Mouse (Mus musculus) hindlimb bud, embryonic 11.5 days (tissue): ENCODE measurements around the gene Usp24.
"Not testable (repeated sequence)": the region's sequence is repeated elsewhere in the genome, so short reads cannot be mapped to it uniquely, and the experiment has no call there.

Source experiments
- DNase-seq: peaks from one replicate; pipeline ENCODE4 v3.0.0-alpha.2; 2012; ENCODE audit warnings: low read depth, low spot score; ENCODE audit errors: extremely low spot score

Gene Usp24

DNA sequence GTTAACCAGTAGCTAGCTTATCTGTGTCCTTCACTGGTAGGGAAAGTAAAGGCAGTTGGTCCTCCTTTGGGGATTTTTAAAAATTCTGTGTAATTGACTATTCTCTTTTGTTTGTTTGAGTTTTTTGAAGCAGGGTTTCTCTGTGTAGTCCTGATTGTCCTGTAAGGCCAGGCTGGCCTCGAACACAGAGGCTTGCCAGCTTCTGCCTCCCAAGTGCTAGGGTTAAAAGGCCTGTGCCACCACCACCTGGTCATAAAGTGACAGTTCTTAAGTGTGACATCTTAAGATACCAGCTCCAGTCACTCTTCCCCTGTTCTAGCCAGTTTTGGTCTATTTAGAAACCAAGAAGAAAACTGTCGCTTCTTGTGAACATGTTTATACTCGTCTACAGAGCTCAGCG lies 2.2 kb downstream of the Usp24 start:
- no peak for DNase-seq

DNA sequence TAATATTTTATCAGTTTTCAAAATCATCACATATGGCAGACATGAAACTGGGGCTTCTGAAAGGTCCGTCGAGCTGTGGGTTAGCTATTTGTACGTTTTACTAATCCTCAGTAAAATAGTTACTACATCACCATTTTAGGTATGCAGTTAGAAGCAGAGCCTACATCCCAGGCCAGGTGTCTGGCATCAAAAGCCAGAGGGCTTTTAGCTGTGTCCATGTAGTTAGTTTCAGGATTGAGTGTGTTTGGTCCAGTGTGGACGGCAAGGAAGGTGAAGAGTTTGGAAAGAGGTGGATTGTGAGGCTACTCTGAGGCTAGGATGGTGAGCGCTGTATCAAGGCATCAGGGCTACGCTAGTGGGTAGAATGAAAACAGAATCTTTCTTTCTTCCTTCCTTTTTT lies 3.0 kb downstream of the Usp24 start:
- no peak for DNase-seq

DNA sequence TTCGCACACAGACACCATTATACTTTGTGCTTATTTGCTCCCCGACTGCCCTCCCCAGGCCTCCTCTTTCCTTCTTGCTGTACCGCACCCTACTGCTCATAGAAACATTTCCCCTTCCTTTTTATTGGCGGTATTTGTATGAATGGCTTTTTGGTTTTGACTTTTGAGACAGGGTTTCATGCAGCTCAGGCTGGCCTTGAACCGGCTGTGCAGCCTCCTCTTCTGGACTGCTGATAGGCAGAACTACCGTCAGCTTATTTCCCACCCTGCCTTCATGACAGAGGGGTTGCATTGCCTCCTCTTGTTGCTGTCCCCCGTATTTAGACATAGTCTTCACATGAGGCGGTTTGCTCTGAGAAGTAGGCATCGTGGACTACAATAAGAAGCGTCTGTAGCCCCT lies 6.8 kb downstream of the Usp24 start:
- no peak for DNase-seq

DNA sequence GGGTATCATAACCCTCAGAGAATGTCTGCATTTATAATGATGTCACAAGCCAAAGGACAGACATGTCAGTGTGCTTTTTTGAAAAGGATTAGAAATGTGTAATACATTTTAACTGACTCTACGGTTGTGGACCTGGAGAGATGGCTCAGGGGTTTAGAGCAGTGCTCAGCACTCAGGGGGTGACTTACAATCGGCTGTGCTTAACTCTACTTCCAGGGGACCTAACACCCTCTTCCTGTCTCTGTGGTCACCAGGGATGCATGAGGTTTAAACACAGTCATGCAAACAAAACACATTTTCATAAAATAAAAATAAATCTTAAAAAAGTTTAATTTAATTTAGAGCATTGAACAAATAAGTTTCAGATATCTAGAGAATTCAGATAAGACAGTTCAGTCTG lies 7.3 kb downstream of the Usp24 start:
- DNase-seq: no peak

DNA sequence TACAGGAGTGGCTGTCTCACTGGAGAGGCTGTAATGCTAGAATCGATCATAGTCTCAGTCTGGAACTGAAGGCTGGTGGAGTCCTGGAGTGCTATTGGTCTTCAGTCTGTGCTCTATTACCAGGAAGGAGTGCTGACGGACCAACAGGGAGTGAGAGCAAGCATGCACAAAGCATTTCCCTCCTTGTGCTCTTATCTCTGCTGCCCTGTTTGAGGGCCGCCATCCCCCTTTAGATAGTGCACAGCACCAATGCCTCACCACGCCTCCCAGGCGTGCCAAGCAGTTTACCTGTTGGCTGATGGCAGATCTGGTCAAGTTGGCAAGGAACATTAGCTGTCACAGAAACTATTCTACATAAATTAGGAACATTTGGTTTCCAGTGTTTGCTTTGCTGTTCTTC lies 11.4 kb downstream of the Usp24 start:
- no peak for DNase-seq

DNA sequence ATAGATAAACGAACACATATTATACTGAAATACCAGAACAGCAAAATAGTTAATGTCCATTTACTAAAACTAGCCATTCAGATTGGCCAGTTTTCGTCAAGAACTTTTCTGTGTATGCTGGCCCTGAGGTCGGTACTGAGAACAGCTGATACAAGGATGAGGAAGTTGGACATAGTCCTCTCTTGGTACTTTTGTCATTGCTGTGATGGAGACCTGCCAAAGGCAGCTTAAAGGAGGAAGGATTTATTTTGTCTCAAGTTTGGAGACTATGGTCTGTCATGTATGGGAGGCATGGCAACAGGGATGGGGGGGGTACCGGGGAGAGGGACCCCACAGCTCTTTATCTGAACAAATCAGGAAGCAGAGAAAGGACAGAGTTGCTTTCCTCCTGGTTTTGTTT lies 12.7 kb downstream of the Usp24 start:
- DNase-seq: no peak

DNA sequence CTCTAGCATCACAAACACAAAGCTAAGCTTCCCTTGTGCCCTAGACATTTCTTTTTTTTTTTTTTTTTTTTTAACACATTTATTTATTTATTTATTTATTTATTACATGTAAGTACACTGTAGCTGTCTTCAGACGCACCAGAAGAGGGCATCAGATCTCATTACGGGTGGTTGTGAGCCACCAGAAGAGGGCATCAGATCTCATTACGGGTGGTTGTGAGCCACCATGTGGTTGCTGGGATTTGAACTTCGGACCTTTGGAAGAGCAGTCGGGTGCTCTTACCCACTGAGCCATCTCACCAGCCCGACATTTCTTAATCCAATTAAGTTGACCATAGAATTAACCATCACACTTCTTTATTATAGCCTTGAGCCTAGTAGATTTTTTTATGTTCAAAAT lies 13.2 kb downstream of the Usp24 start:
- not testable (repeated sequence) for DNase-seq

DNA sequence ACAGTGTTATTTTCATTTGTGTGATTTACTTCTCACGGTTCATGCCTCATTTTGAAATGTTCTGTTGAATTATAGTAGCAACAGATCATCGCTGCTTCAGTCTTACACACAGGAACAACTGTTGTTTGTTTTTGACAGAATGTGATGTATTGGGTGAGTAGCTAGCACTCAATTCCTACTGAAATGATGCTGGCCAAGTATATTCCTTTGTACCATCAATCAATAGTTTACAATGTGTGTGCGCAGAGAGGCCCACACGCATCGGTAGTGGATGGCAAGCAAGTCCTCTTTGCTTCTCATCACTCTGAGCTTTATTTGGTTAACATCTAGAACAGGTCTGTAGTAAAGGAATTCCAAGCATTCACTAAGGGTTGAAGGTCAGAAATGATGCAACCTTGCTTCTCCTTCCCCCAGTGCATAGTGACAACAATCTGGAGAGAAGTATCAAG lies 14.4 kb downstream of the Usp24 start:
- no peak for DNase-seq

DNA sequence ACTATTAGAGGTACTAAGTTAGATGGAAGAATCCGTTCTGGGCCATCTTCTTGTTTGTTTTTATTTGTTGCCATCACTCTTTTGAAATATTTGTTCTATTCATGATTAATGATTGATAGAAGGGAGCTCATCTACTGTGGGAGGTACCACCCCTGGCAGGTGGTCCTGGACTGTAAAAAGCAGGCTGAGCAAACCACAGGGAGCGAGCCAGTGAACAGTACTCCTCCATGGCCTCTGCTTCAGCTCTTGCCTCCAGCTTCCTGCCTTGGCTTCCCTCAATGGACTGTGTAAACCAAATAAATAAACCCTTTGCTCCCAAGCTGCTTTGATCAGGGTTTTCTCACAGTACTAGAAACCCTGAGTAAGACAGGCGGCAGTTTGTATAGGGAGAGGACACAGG lies 17.1 kb downstream of the Usp24 start:
- no peak for DNase-seq

DNA sequence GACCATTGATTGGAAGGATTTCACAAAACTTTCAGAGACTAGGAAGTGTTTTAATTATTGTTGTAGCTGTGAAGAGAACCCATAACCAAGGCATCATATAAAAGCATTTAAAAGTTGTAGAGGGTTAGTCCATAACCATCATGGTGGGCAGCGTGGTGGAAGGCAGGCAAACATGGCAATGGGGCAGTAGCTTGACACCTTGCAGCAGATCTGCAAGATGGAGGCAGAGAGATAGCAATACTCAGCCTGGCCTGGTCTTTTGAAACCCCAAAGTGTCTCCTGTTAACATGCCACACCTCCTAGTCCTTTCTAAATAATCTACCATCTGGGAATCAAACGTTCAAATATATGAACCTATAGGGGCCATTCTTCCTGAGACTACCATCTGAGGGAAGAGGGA lies 17.6 kb downstream of the Usp24 start:
- DNase-seq: no peak

DNA sequence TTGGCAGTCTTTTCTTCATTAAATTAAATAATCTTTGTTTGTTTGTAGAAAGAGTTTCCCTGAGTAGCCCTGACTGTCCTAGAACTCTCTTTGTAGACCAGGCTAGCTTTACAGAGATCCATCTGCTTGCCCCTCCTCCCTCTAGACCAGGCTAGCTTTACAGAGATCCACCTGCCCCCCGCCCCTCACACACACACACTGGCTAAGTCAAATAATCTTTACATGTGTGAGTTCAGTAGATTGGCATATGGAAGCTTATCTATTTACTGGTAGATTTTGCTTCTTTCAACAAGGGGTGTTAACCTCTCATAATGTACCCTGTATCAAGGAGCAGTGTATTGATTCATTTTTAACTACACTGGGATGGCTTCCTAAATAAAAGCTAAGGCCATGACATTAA lies 19.8 kb downstream of the Usp24 start:
- no peak for DNase-seq

DNA sequence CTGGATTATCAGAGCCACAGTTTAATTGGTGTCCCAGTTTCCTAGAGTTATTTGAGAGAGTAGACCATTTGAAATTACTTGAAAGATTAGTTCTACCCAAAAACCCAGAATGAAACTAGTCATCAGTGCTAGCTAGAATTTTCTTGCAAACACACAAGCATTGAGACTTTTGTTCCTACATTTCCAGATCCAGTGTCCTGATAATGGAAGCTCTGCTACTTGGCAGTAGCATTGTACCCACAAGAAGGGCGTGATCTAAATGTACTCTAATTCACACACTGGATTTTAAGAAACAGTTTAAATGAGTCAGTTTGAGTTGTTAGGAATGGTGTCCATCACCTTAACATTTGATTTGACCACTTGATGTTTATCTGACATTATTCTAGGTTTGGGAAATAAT lies 31.7 kb downstream of the Usp24 start:
- DNase-seq: no peak

DNA sequence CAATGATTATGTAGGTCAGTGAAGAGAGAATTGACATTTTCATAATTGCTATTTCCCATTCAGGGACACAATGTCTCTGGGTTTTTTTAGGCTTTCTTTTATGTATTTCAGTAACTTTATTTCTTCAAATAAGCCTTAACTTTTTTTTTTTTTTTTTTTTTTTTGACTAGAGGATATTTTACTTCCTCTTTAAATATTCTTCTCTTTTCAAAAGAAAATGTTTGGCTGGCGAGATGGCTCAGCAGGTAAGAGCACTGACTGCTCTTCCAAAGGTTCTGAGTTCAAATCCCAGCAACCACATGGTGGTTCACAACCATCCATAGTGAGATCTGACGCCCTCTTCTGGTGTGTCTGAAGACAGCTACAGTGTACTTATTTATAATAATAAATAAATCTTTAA lies 39.0 kb downstream of the Usp24 start:
- not testable (repeated sequence) for DNase-seq

DNA sequence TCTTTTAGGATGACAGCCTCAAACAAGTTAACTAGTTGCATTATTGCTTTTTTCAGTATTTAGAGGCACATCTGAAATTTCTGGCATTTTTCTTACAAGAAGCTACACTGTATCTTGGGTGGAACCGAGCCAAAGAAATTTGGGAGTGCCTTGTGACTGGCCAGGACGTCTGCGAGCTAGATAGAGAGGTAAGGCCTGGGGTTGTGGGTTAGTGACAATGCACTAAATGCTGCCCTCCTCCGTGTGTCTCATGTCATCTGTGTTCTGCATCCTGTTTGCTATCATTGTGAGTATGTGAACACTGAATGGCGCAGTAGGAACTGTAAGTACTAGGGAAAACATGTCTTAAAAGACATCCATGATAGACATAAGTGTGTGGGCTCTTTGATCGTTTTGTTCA lies 54.0 kb downstream of the Usp24 start:
- DNase-seq: no peak

DNA sequence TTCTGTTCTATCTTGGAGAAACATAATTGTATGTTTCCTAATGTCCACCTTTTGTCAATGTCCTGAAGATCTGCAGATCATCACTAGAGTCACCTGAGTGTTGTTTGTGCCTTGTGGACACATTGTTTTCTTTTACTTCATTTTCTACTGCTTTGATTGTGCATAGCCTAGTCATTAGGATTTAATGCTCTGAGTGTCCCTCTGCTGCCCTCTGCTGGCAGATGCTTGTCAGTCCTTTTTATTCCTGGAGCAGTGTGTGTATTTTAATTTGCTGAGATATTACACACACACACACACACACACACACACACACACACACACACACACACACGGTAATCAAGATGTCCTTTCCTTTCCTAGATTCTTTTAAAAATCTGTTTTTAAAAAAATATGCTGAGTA lies 59.8 kb downstream of the Usp24 start:
- DNase-seq: peak; percentile 73

DNA sequence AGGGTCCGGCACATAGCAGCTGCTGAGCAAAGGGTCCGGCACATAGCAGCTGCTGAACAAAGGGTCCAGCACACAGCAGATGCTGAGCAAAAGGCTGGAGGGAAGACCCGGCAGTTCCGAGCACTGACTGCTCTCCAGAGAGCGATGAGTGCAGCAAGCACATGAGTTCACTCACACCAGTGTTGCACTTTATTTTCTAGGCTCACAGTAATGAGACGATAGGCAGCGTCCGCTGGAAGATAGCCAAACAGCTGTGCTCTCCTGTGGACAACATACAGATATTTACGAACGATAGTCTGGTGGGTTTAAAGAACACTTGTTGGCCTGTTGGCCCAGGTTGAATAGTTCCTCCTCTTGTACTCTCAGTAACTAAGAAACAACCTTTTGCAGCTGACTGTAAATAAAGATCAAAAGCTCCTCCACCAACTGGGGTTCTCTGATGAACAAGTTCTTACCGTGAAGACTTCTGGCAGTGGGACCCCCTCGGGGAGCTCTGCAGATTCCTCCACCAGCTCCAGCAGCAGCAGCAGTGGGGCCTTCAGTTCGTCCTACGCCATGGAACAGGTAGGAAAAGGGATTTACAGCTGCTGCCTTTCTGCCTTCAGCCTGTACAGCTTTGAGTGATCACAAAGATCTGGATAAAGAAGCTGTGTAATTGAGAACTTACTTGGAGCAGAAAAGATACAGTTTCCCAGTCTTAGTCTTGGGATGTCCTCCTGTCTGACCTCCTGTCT lies 63.0 kb downstream of the Usp24 start:
- DNase-seq: no peak

DNA sequence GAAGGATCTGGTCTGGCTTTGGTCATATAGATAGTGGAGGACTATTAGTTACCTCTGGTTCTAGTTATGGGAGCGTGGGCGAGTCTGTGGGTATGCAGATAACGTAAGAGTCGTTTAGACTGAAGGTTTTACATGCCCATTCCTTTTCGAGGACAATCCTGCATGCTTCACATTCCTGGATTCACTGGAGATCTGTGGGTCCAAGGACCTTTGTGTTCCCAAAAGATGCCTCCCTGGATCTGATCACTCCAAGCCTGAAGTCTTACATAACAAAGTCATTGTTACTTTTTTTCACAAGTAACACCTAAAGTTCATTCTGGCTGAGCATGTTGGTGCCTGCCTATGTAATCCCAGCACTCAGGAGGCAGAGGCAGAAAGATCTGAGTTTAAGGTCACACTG lies 65.1 kb downstream of the Usp24 start:
- DNase-seq: no peak

DNA sequence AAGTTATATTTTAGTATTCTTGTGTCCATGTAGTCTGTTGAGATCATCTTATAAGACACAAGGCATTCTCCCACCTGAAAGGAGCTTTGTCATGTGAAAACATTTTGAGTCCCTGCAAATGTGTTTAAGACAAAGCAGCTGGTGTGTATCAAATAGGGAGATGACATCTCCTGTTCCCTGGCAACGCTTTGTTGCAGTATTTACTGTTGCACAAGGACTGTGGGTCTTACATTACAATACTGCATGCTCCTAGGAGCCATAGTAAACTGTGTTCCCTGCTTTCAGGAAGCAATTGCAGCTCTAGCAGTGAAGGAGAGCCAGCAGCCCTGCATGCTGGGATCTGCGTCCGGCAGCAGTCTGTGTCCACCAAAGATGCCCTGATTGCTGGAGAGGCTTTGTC lies 73.9 kb downstream of the Usp24 start:
- no peak for DNase-seq

DNA sequence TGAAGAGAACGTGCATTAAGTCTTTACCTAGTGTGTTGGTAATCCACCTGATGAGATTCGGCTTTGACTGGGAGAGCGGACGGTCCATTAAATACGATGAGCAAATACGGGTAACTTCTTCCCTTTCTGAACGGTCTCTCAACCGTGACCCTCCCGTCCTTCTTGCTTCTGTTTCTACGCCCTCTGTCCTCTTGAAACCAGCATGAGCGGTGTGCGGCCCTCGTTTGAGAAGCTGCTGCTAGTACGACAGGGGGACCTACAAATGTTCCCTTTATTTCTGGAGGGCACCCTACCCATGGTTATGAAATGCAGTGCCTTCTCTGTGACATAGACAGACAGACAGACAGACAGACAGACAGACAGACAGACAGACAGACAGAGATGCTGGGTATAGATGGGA lies 93.6 kb downstream of the Usp24 start:
- DNase-seq: no peak

DNA sequence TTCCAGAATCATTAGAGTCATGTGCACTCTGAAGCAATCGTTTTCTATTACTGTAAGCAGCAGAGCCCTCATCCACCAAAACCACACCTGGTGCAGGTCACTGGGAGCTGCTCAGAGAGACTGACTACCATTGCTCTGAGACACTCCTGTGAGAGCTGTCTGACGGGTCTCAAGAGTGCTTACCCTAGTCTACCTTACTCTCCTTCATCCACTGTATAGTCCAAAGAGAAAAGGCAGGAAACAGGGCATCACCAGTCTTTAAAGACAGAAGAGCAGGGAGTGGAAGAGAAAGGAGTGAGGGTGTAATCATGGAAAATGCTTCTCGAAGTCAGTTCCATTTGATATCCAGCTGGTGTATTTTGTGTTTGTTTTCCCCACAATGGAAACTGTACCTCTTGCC lies 103.2 kb downstream of the Usp24 start:
- DNase-seq: no peak

DNA sequence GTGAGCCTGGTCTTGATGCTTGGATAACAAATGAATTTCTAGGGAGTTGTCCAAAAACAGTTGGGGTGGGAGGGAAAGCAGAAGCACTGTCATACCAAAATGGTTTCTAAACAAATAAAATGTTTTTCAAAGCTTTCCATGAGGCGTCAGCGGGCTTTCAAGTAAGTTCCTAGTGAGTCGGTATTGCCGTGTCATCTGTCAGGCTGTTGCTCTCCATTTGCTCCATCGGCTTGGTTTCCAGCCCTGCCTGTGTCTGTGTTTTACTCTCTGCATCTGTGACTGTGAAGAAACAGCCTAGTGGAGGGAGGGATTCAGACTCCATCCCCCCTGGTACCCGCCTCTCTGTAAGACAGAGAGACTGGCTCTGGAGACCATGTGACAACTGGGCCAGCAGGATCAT lies 103.8 kb downstream of the Usp24 start:
- DNase-seq: no peak

DNA sequence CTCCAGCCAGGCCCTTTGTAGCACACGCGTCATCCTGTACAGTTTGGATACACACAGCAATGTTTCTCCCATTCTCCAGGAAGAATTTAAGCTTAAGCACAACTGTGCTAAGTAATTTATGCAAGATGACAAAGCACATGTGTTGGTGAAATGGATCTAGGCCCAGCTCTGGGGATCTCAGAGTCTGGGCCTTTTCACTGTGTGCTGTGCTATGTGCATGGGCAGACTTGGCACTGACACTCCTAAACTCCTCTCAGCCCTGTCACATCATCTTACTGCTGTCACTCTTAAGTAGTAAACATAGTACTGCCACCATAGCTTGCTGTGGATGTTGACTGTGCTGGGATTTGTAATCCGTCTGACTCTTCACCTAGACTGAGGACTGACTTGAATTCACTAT lies 106.6 kb downstream of the Usp24 start:
- no peak for DNase-seq

DNA sequence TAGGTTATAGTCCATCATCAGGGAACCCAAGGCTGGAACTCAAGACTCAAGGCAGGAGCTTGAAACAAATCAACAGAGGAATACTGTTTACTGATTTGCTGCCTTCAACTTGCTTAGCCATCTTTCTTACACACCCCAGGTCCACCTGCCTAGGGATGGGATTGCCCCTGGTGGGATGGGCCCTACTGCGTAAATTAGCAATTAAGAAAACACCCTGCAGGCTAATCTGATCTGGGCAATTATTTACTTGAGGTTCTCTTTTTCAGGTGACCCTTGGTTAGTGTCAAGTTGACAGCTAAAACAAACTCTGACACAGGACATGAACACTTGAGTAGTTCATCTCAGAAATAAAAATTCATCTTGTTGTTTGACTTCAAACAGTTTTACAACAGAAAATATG lies 108.5 kb downstream of the Usp24 start:
- no peak for DNase-seq
